Mouse (Mus musculus) limb, embryonic 12.5 days (tissue): ENCODE measurements at regions not wholly inside any gene's neighbourhood (a gene's known extent, or its start where the extent isn't known, plus 50 kb on each side); places are given as distances from the start of the nearest gene placed in this dataset.

Experiments used
- ATAC-seq: fragments of 200-750 bp; cut with Nextera tagmentation; 2 replicates; pipeline ENCODE4 v1.8.0; 2017; ENCODE audit warnings: low read depth, moderate TSS enrichment; ENCODE audit not compliant: insufficient number of reproducible peaks, insufficient read depth, low FRiP score, low TSS enrichment
- H3K27ac ChIP-seq: fragments of 300-500 bp; sonication (generic); 2 replicates; pipeline ENCODE4 v1.5.1; 2016; ENCODE audit warnings: mild to moderate bottlenecking, moderate library complexity
- H3K27me3 ChIP-seq: fragments of 300-500 bp; sonication (generic); 2 replicates; pipeline ENCODE4 v1.6.1; 2016; ENCODE audit warnings: mild to moderate bottlenecking, moderate library complexity
- H3K36me3 ChIP-seq: fragments of 300-500 bp; sonication (generic); 2 replicates; pipeline ENCODE4 v1.6.1; 2016; ENCODE audit warnings: mild to moderate bottlenecking, moderate library complexity
- H3K4me1 ChIP-seq: fragments of 300-500 bp; sonication (generic); replicated peaks from 2 replicates; pipeline ENCODE4 v1.6.1; 2016
- H3K4me2 ChIP-seq: fragments of 300-500 bp; sonication (generic); 2 replicates; pipeline ENCODE4 v1.6.1; 2016; ENCODE audit warnings: mild to moderate bottlenecking, moderate library complexity
- H3K4me3 ChIP-seq: fragments of 300-500 bp; sonication (generic); replicated peaks from 2 replicates; pipeline ENCODE4 v1.5.1; 2016; ENCODE audit warnings: mild to moderate bottlenecking
- H3K9ac ChIP-seq: fragments of 300-500 bp; sonication (generic); replicated peaks from 2 replicates; pipeline ENCODE4 v1.6.1; 2016; ENCODE audit warnings: mild to moderate bottlenecking, moderate library complexity
- H3K9me3 ChIP-seq: fragments of 300-500 bp; sonication (generic); 2 replicates; pipeline ENCODE4 v1.6.1; 2016; ENCODE audit warnings: mild to moderate bottlenecking, moderate library complexity
- WGBS: fragments of 180-500 bp; shearing (Covaris S2); methylation state at CpG from one replicate; pipeline ENCODE4 v1.1.7; 2016; 5-methylcytosine and 5-hydroxymethylcytosine counted together

GRCm38 (mm10) chr1:119186856-119187255 is 133.4 kb upstream of the Gli2 start:
- H3K36me3 ChIP-seq, result no peaks in the 10 kb centered on the region
- no peak overlapping the region for H3K9ac ChIP-seq
- peaks cover 9% of the 10 kb centered on the region for H3K4me1 ChIP-seq
- no peak for ATAC-seq
- no peak overlapping the region for H3K4me2 ChIP-seq
- H3K27me3 ChIP-seq, result peaks cover 37% of the 10 kb centered on the region
- WGBS, result 77% methylated on average over 4 of the region's 4 CpGs
- H3K4me3 ChIP-seq, result no peak overlapping the region
- no peak overlapping the region for H3K27ac ChIP-seq
- no peaks in the 10 kb centered on the region for H3K9me3 ChIP-seq

- H3K36me3 ChIP-seq, result no peaks in the 10 kb centered on the region
- no peak for ATAC-seq
- H3K4me2 ChIP-seq, result no peak overlapping the region
- no peaks in the 10 kb centered on the region for H3K4me1 ChIP-seq
- H3K27ac ChIP-seq, result no peak overlapping the region
- no peak overlapping the region for H3K9ac ChIP-seq
- 48% methylated on average over 17 of the region's 17 CpGs for WGBS
- peaks cover 15% of the 10 kb centered on the region for H3K27me3 ChIP-seq
- H3K4me3 ChIP-seq, result no peak overlapping the region
- no peaks in the 10 kb centered on the region for H3K9me3 ChIP-seq
Measured at GRCm38 (mm10) chr1:119183558-119184270, 130.3 kb upstream of the Gli2 start.

- Histone ChIP-seq H3K4me1 (no peaks in the 10 kb centered on the region), H3K4me2 (no peak overlapping the region), H3K4me3 (no peak overlapping the region), H3K27me3 (no peaks in the 10 kb centered on the region), H3K9ac (no peak overlapping the region), H3K27ac (no peak overlapping the region), H3K9me3 (no peaks in the 10 kb centered on the region), H3K36me3 (no peaks in the 10 kb centered on the region)
- 87% methylated on average over 5 of the region's 5 CpGs for WGBS
- no peak for ATAC-seq
Measured at GRCm38 (mm10) chr1:119173030-119173756, 119.8 kb upstream of the Gli2 start.

GRCm38 (mm10) chr1:119167443-119167842 is 114.0 kb upstream of the Gli2 start:
- Histone ChIP-seq H3K27ac (no peak overlapping the region), H3K9me3 (no peaks in the 10 kb centered on the region), H3K4me3 (no peak overlapping the region), H3K4me2 (no peak overlapping the region), H3K36me3 (no peaks in the 10 kb centered on the region), H3K27me3 (no peaks in the 10 kb centered on the region), H3K9ac (no peak overlapping the region), H3K4me1 (no peaks in the 10 kb centered on the region)
- 77% methylated on average over 5 of the region's 5 CpGs for WGBS
- ATAC-seq, result no peak

- Histone ChIP-seq H3K4me2 (no peak overlapping the region), H3K4me3 (no peak overlapping the region), H3K27me3 (no peaks in the 10 kb centered on the region), H3K9me3 (no peaks in the 10 kb centered on the region), H3K4me1 (no peaks in the 10 kb centered on the region), H3K36me3 (no peaks in the 10 kb centered on the region), H3K9ac (no peak overlapping the region), H3K27ac (no peak overlapping the region)
- 91% methylated on average over 7 of the region's 7 CpGs for WGBS
- no peak for ATAC-seq
Measured at GRCm38 (mm10) chr1:119166286-119166685, 112.9 kb upstream of the Gli2 start.

- no peak for ATAC-seq
- Histone ChIP-seq H3K4me3 (no peak overlapping the region), H3K9ac (no peak overlapping the region), H3K4me2 (no peak overlapping the region), H3K36me3 (no peaks in the 10 kb centered on the region), H3K27ac (no peak overlapping the region), H3K9me3 (no peaks in the 10 kb centered on the region), H3K27me3 (no peaks in the 10 kb centered on the region), H3K4me1 (no peaks in the 10 kb centered on the region)
- WGBS, result 81% methylated on average over 5 of the region's 5 CpGs
Measured at GRCm38 (mm10) chr1:119164811-119165210, 111.4 kb upstream of the Gli2 start.

GRCm38 (mm10) chr1:119163846-119164245 is 110.4 kb upstream of the Gli2 start:
- Histone ChIP-seq H3K4me2 (no peak overlapping the region), H3K4me3 (no peak overlapping the region)
- no peak for ATAC-seq

GRCm38 (mm10) chr1:119163114-119163740 is 109.8 kb upstream of the Gli2 start:
- no peak for ATAC-seq
- Histone ChIP-seq H3K9ac (no peak overlapping the region), H3K4me2 (no peak overlapping the region), H3K4me1 (no peaks in the 10 kb centered on the region), H3K27ac (no peak overlapping the region), H3K9me3 (no peaks in the 10 kb centered on the region), H3K27me3 (no peaks in the 10 kb centered on the region), H3K4me3 (no peak overlapping the region), H3K36me3 (no peaks in the 10 kb centered on the region)
- 87% methylated on average over 7 of the region's 7 CpGs for WGBS

More at GRCm38 (mm10) chr1:119163846-119164245, 110.4 kb upstream of the Gli2 start:
- no peaks in the 10 kb centered on the region for H3K4me1 ChIP-seq
- no peak overlapping the region for H3K27ac ChIP-seq
- H3K9ac ChIP-seq, result no peak overlapping the region
- no peaks in the 10 kb centered on the region for H3K9me3 ChIP-seq
- no peaks in the 10 kb centered on the region for H3K36me3 ChIP-seq
- no peaks in the 10 kb centered on the region for H3K27me3 ChIP-seq

GRCm38 (mm10) chr1:119161751-119162150 is 108.3 kb upstream of the Gli2 start:
- H3K4me1 ChIP-seq, result no peaks in the 10 kb centered on the region
- ATAC-seq, result no peak
- H3K27me3 ChIP-seq, result no peaks in the 10 kb centered on the region
- H3K4me3 ChIP-seq, result no peak overlapping the region
- no peaks in the 10 kb centered on the region for H3K36me3 ChIP-seq
- no peak overlapping the region for H3K4me2 ChIP-seq
- no peak overlapping the region for H3K27ac ChIP-seq
- WGBS, result 87% methylated on average over 3 of the region's 3 CpGs
- H3K9ac ChIP-seq, result no peak overlapping the region
- no peaks in the 10 kb centered on the region for H3K9me3 ChIP-seq

- Histone ChIP-seq H3K4me2 (no peak overlapping the region), H3K27ac (no peak overlapping the region), H3K9me3 (no peaks in the 10 kb centered on the region), H3K27me3 (no peaks in the 10 kb centered on the region), H3K4me1 (no peaks in the 10 kb centered on the region), H3K36me3 (no peaks in the 10 kb centered on the region), H3K9ac (no peak overlapping the region), H3K4me3 (no peak overlapping the region)
- no peak for ATAC-seq
- 91% methylated on average over 1 of the region's 1 CpGs for WGBS
Measured at GRCm38 (mm10) chr1:119160354-119160753, 106.9 kb upstream of the Gli2 start.

GRCm38 (mm10) chr1:119157171-119157700 is 103.8 kb upstream of the Gli2 start:
- Histone ChIP-seq H3K4me3 (no peak overlapping the region), H3K4me2 (no peak overlapping the region), H3K9ac (no peak overlapping the region), H3K27ac (no peak overlapping the region), H3K4me1 (peaks cover 6% of the 10 kb centered on the region; the same call in 1 of the 2 replicates), H3K9me3 (peaks cover 7% of the 10 kb centered on the region; the same call in 1 of the 2 replicates), H3K36me3 (no peaks in the 10 kb centered on the region), H3K27me3 (no peaks in the 10 kb centered on the region)
- ATAC-seq, result no peak
- WGBS, result 90% methylated on average over 4 of the region's 4 CpGs
